Mouse (Mus musculus) kidney, embryonic 15.5 days (tissue): Measurements from ENCODE around the gene Kdm7a. TPM values are rescaled to one million over a fixed set of nuclear protein-coding genes. Genes with fewer than 3 reads are reported as not detected.

ENCODE experiments used
- ATAC-seq: fragments of 200-750 bp; cut with Nextera tagmentation; replicated peaks from 2 replicates; pipeline ENCODE4 v1.8.0; 2017; ENCODE audit warnings: moderate TSS enrichment; ENCODE audit not compliant: low FRiP score
- H3K27ac ChIP-seq: fragments of 300-500 bp; sonication (generic); 2 replicates; pipeline ENCODE4 v1.5.1; 2015; ENCODE audit warnings: mild to moderate bottlenecking, inconsistent platforms
- H3K27me3 ChIP-seq: fragments of 300-500 bp; sonication (generic); 2 replicates; pipeline ENCODE4 v1.6.1; 2015; ENCODE audit warnings: inconsistent platforms
- H3K36me3 ChIP-seq: fragments of 300-500 bp; sonication (generic); 2 replicates; pipeline ENCODE4 v1.6.1; 2015; ENCODE audit warnings: inconsistent platforms
- H3K4me1 ChIP-seq: fragments of 300-500 bp; sonication (generic); 2 replicates; pipeline ENCODE4 v1.6.1; 2015; ENCODE audit warnings: inconsistent platforms
- H3K4me2 ChIP-seq: fragments of 300-500 bp; sonication (generic); 2 replicates; pipeline ENCODE4 v1.6.1; 2015; ENCODE audit warnings: moderate library complexity, mild to moderate bottlenecking, inconsistent platforms
- H3K4me3 ChIP-seq: fragments of 300-500 bp; sonication (generic); replicated peaks from 2 replicates; pipeline ENCODE4 v1.5.1; 2015; ENCODE audit warnings: mild to moderate bottlenecking, inconsistent platforms
- H3K9ac ChIP-seq: fragments of 300-500 bp; sonication (generic); 2 replicates; pipeline ENCODE4 v1.6.1; 2015; ENCODE audit warnings: mild to moderate bottlenecking, inconsistent platforms
- H3K9me3 ChIP-seq: fragments of 300-500 bp; sonication (generic); replicated peaks from 2 replicates; pipeline ENCODE4 v1.6.1; 2016; ENCODE audit warnings: inconsistent platforms
- WGBS: fragments of 180-500 bp; shearing (Covaris S2); methylation state at CpG from one replicate; pipeline ENCODE4 v1.1.7; 2015; ENCODE audit warnings: mixed read lengths; 5-methylcytosine and 5-hydroxymethylcytosine counted together
- polyA plus RNA-seq: library from polyadenylated mRNA; unstranded; fragments of >200 nt; fragmentation: Nextera tagmentation; extraction: Ambion mirVana; gene quantifications from 2 replicates; pipeline ENCODE4 v1.2.1, GENCODE M21; 2015

The Kdm7a gene
- polyA plus RNA-seq, 1 experiment from 2014 or later: 6.4 TPM

- Histone ChIP-seq H3K9ac (no peak overlapping the region), H3K4me2 (no peak overlapping the region), H3K9me3 (no peaks in the 10 kb centered on the region), H3K36me3 (no peaks in the 10 kb centered on the region), H3K4me3 (no peak overlapping the region), H3K27me3 (no peaks in the 10 kb centered on the region), H3K4me1 (0 out of 2 replicates have a peak, but pooled peaks cover 6% of the 10 kb centered on the region), H3K27ac (no peak overlapping the region)
- WGBS: 74% methylated on average over 8 of the region's 8 CpGs
- ATAC-seq: no peak
Measured at GRCm38 (mm10) chr6:39230664-39231063, 24.1 kb upstream of the Kdm7a start.

- no peak overlapping the region for H3K4me3 ChIP-seq
- H3K9ac ChIP-seq: no peak overlapping the region
- H3K36me3 ChIP-seq: no peaks in the 10 kb centered on the region
- H3K9me3 ChIP-seq: no peaks in the 10 kb centered on the region
- H3K4me1 ChIP-seq: 0 out of 2 replicates have a peak, but pooled peaks cover 6% of the 10 kb centered on the region
- no peaks in the 10 kb centered on the region for H3K27me3 ChIP-seq
- H3K4me2 ChIP-seq: no peak overlapping the region
- no peak overlapping the region for H3K27ac ChIP-seq
- no peak for ATAC-seq
- WGBS: 59% methylated on average over 9 of the region's 9 CpGs
Measured at GRCm38 (mm10) chr6:39226610-39226955, 20.0 kb upstream of the Kdm7a start.

GRCm38 (mm10) chr6:39225876-39226609, 19.5 kb upstream of the Kdm7a start:
- no peak overlapping the region for H3K9ac ChIP-seq

GRCm38 (mm10) chr6:39223328-39223885, 16.8 kb upstream of the Kdm7a start:
- H3K4me2 ChIP-seq: no peak overlapping the region
- no peak for ATAC-seq
- H3K36me3 ChIP-seq: no peaks in the 10 kb centered on the region
- H3K4me1 ChIP-seq: 0 out of 2 replicates have a peak, but pooled peaks cover 6% of the 10 kb centered on the region
- 63% methylated on average over 5 of the region's 5 CpGs for WGBS
- H3K9me3 ChIP-seq: no peaks in the 10 kb centered on the region
- H3K9ac ChIP-seq: no peak overlapping the region
- H3K4me3 ChIP-seq: no peak overlapping the region
- H3K27me3 ChIP-seq: no peaks in the 10 kb centered on the region
- H3K27ac ChIP-seq: no peak overlapping the region

More at GRCm38 (mm10) chr6:39225876-39226609, 19.5 kb upstream of the Kdm7a start:
- no peaks in the 10 kb centered on the region for H3K27me3 ChIP-seq
- H3K27ac ChIP-seq: no peak overlapping the region
- H3K9me3 ChIP-seq: no peaks in the 10 kb centered on the region
- no peak overlapping the region for H3K4me2 ChIP-seq
- H3K4me1 ChIP-seq: 0 out of 2 replicates have a peak, but pooled peaks cover 6% of the 10 kb centered on the region
- H3K4me3 ChIP-seq: no peak overlapping the region
- no peaks in the 10 kb centered on the region for H3K36me3 ChIP-seq
- ATAC-seq: no peak; the same call in 1 of the 2 replicates
- WGBS: 28% methylated on average over 7 of the region's 7 CpGs

GRCm38 (mm10) chr6:39222487-39222886, 15.9 kb upstream of the Kdm7a start:
- no peak for ATAC-seq
- Histone ChIP-seq H3K27me3 (no peaks in the 10 kb centered on the region), H3K27ac (no peak overlapping the region), H3K9me3 (no peaks in the 10 kb centered on the region), H3K9ac (no peak overlapping the region), H3K4me3 (no peak overlapping the region), H3K36me3 (no peaks in the 10 kb centered on the region), H3K4me1 (0 out of 2 replicates have a peak, but pooled peaks cover 6% of the 10 kb centered on the region), H3K4me2 (no peak overlapping the region)
- 57% methylated on average over 5 of the region's 5 CpGs for WGBS

GRCm38 (mm10) chr6:39217961-39218360, 11.4 kb upstream of the Kdm7a start:
- no peak for ATAC-seq
- Histone ChIP-seq H3K4me2 (no peak overlapping the region), H3K4me1 (no peaks in the 10 kb centered on the region), H3K27ac (no peak overlapping the region), H3K9me3 (no peaks in the 10 kb centered on the region), H3K9ac (no peak overlapping the region), H3K4me3 (no peak overlapping the region), H3K27me3 (no peaks in the 10 kb centered on the region), H3K36me3 (no peaks in the 10 kb centered on the region)
- WGBS: 92% methylated on average over 2 of the region's 2 CpGs

- 91% methylated on average over 3 of the region's 3 CpGs for WGBS
Measured at GRCm38 (mm10) chr6:39217138-39217537, 10.5 kb upstream of the Kdm7a start.

GRCm38 (mm10) chr6:39214949-39215606, 8.5 kb upstream of the Kdm7a start:
- Histone ChIP-seq H3K27me3 (no peaks in the 10 kb centered on the region), H3K4me1 (no peaks in the 10 kb centered on the region), H3K4me3 (no peak overlapping the region), H3K9ac (no peak overlapping the region), H3K4me2 (no peak overlapping the region), H3K27ac (no peak overlapping the region), H3K36me3 (no peaks in the 10 kb centered on the region), H3K9me3 (no peaks in the 10 kb centered on the region)
- ATAC-seq: no peak
- WGBS: 70% methylated on average over 5 of the region's 5 CpGs

More at GRCm38 (mm10) chr6:39217138-39217537, 10.5 kb upstream of the Kdm7a start:
- H3K9ac ChIP-seq: no peak overlapping the region
- no peak overlapping the region for H3K4me3 ChIP-seq
- H3K27me3 ChIP-seq: no peaks in the 10 kb centered on the region
- no peaks in the 10 kb centered on the region for H3K4me1 ChIP-seq
- H3K4me2 ChIP-seq: no peak overlapping the region
- no peak overlapping the region for H3K27ac ChIP-seq
- no peak for ATAC-seq
- H3K9me3 ChIP-seq: no peaks in the 10 kb centered on the region
- H3K36me3 ChIP-seq: no peaks in the 10 kb centered on the region

- Histone ChIP-seq H3K4me3 (no peak overlapping the region), H3K9ac (no peak overlapping the region), H3K4me2 (no peak overlapping the region), H3K4me1 (0 out of 2 replicates have a peak, but pooled peaks cover 5% of the 10 kb centered on the region), H3K9me3 (no peaks in the 10 kb centered on the region), H3K27me3 (no peaks in the 10 kb centered on the region), H3K36me3 (no peaks in the 10 kb centered on the region), H3K27ac (no peak overlapping the region)
- WGBS: 92% methylated on average over 4 of the region's 4 CpGs
- no peak for ATAC-seq
Measured at GRCm38 (mm10) chr6:39209677-39210076, 3.1 kb upstream of the Kdm7a start.

GRCm38 (mm10) chr6:39208181-39208580, 1.6 kb upstream of the Kdm7a start:
- WGBS: 71% methylated on average over 4 of the region's 4 CpGs
- H3K4me2 ChIP-seq: no peak overlapping the region
- H3K9me3 ChIP-seq: no peaks in the 10 kb centered on the region
- no peak overlapping the region for H3K9ac ChIP-seq
- no peak overlapping the region for H3K4me3 ChIP-seq
- no peaks in the 10 kb centered on the region for H3K27me3 ChIP-seq
- H3K4me1 ChIP-seq: 0 out of 2 replicates have a peak, but pooled peaks cover 10% of the 10 kb centered on the region
- ATAC-seq: no peak
- H3K36me3 ChIP-seq: no peaks in the 10 kb centered on the region
- H3K27ac ChIP-seq: no peak overlapping the region

- Histone ChIP-seq H3K27ac (peak overlapping the region; percentile 94), H3K36me3 (no peaks in the 10 kb centered on the region), H3K9ac (peak overlapping the region; percentile 99), H3K4me3 (peak overlapping the region; percentile 99), H3K9me3 (no peaks in the 10 kb centered on the region), H3K4me2 (peak overlapping the region; percentile 82), H3K27me3 (no peaks in the 10 kb centered on the region), H3K4me1 (0 out of 2 replicates have a peak, but pooled peaks cover 10% of the 10 kb centered on the region)
- under 1% methylated on average over 80 of the region's 121 CpGs for WGBS
- peak; percentile 66 for ATAC-seq
Measured at GRCm38 (mm10) chr6:39205650-39206580, 674 bp downstream of the Kdm7a start.
